Mouse (Mus musculus) embryonic facial prominence, embryonic 10.5 days (tissue): ENCODE measurements around the gene Gm20716. TPM values are rescaled to one million over a fixed set of nuclear protein-coding genes. Genes with fewer than 3 reads are reported as not detected.

ENCODE experiments used
- DNase-seq: peaks from one replicate; pipeline ENCODE4 v3.0.0-alpha.2; 2017; ENCODE audit warnings: low spot score
- H3K27ac ChIP-seq: fragments of 300-500 bp; sonication (generic); replicated peaks from 2 replicates; pipeline ENCODE4 v1.5.1; 2016; ENCODE audit warnings: mild to moderate bottlenecking
- H3K27me3 ChIP-seq: fragments of 300-500 bp; sonication (generic); replicated peaks from 2 replicates; pipeline ENCODE4 v1.6.1; 2016; ENCODE audit warnings: low read depth, mild to moderate bottlenecking; ENCODE audit not compliant: poor library complexity, severe bottlenecking
- H3K36me3 ChIP-seq: fragments of 300-500 bp; sonication (generic); replicated peaks from 2 replicates; pipeline ENCODE4 v1.6.1; 2016; ENCODE audit warnings: mild to moderate bottlenecking, moderate library complexity
- H3K4me1 ChIP-seq: fragments of 300-500 bp; sonication (generic); 2 replicates; pipeline ENCODE4 v1.6.1; 2016
- H3K4me3 ChIP-seq: fragments of 300-500 bp; sonication (generic); 2 replicates; pipeline ENCODE4 v1.5.1; 2016; ENCODE audit warnings: mild to moderate bottlenecking, moderate library complexity
- H3K9me3 ChIP-seq: fragments of 300-500 bp; sonication (generic); 2 replicates; pipeline ENCODE4 v1.6.1; 2016; ENCODE audit warnings: mild to moderate bottlenecking
- WGBS: fragments of 180-500 bp; shearing (Covaris S2); methylation state at CpG from one replicate; pipeline ENCODE4 v1.1.7; 2016; 5-methylcytosine and 5-hydroxymethylcytosine counted together
- polyA plus RNA-seq: library from polyadenylated mRNA; unstranded; fragments of >200 nt; fragmentation: Nextera tagmentation; extraction: Ambion mirVana; gene quantifications from 2 replicates; pipeline ENCODE4 v1.2.1, GENCODE M21; 2016

Gene Gm20716
- polyA plus RNA-seq, 1 experiment from 2014 or later, result 20.7 TPM

GRCm38 (mm10) chr2:168207883-168208282 lies 22.3 kb downstream of the Gm20716 start:
- H3K36me3 ChIP-seq, result peaks cover 76% of the 10 kb centered on the region
- peak overlapping the region; percentile 99; the same call in 1 of the 2 replicates for H3K4me3 ChIP-seq
- WGBS, result 89% methylated on average over 3 of the region's 3 CpGs
- peak overlapping the region; percentile 100 for H3K27ac ChIP-seq
- no peaks in the 10 kb centered on the region for H3K27me3 ChIP-seq
- peaks cover 23% of the 10 kb centered on the region for H3K4me1 ChIP-seq
- no peak for DNase-seq
- no peaks in the 10 kb centered on the region for H3K9me3 ChIP-seq

GRCm38 (mm10) chr2:168206725-168207644 lies 23.2 kb downstream of the Gm20716 start, which contains the start of gene Adnp:
Gene Adnp, minus strand, starts transcription at chr2:168207112.
- H3K4me3 ChIP-seq, result peak within 1 kb of the TSS; percentile 99
- H3K9me3 ChIP-seq, result no peaks in the 10 kb centered on the region
- peaks cover 76% of the 10 kb centered on the region for H3K36me3 ChIP-seq
- peak; percentile 98 for DNase-seq
- 2% methylated on average over 62 of the region's 89 CpGs for WGBS
- peaks cover 23% of the 10 kb centered on the region for H3K4me1 ChIP-seq
- no peaks in the 10 kb centered on the region for H3K27me3 ChIP-seq
- peak within 1 kb of the TSS; percentile 100 for H3K27ac ChIP-seq

- peak; percentile 70 for DNase-seq
- no peaks in the 10 kb centered on the region for H3K27me3 ChIP-seq
- H3K27ac ChIP-seq, result peak overlapping the region; percentile 100
- peak overlapping the region; percentile 99 for H3K4me3 ChIP-seq
- H3K9me3 ChIP-seq, result no peaks in the 10 kb centered on the region
- under 1% methylated on average over 49 of the region's 49 CpGs for WGBS
- H3K36me3 ChIP-seq, result peaks cover 75% of the 10 kb centered on the region
- H3K4me1 ChIP-seq, result peaks cover 27% of the 10 kb centered on the region
These were observed 24.2 kb downstream of the Gm20716 start for GRCm38 (mm10) chr2:168205681-168206631.

GRCm38 (mm10) chr2:168205265-168205664 lies 24.9 kb downstream of the Gm20716 start:
- Histone ChIP-seq H3K27ac (peak overlapping the region; percentile 100), H3K4me1 (peaks cover 32% of the 10 kb centered on the region), H3K27me3 (no peaks in the 10 kb centered on the region), H3K36me3 (peaks cover 75% of the 10 kb centered on the region), H3K4me3 (peak overlapping the region; percentile 99), H3K9me3 (no peaks in the 10 kb centered on the region)
- WGBS, result 8% methylated on average over 6 of the region's 6 CpGs
- peak; percentile 92 for DNase-seq

GRCm38 (mm10) chr2:168204476-168204999 lies 25.6 kb downstream of the Gm20716 start:
- peaks cover 70% of the 10 kb centered on the region for H3K36me3 ChIP-seq
- 91% methylated on average over 8 of the region's 8 CpGs for WGBS
- no peak for DNase-seq
- peaks cover 37% of the 10 kb centered on the region for H3K4me1 ChIP-seq
- no peaks in the 10 kb centered on the region for H3K27me3 ChIP-seq
- H3K9me3 ChIP-seq, result no peaks in the 10 kb centered on the region
- H3K27ac ChIP-seq, result no peak overlapping the region
- peak overlapping the region; percentile 99 for H3K4me3 ChIP-seq

- no peak overlapping the region for H3K4me3 ChIP-seq
- 95% methylated on average over 4 of the region's 5 CpGs for WGBS
- no peak overlapping the region for H3K27ac ChIP-seq
- H3K36me3 ChIP-seq, result peaks cover 90% of the 10 kb centered on the region
- no peak for DNase-seq
- peaks cover 44% of the 10 kb centered on the region for H3K4me1 ChIP-seq
- H3K27me3 ChIP-seq, result no peaks in the 10 kb centered on the region
- no peaks in the 10 kb centered on the region for H3K9me3 ChIP-seq
These were observed 30.0 kb downstream of the Gm20716 start for GRCm38 (mm10) chr2:168200014-168200691.

- Histone ChIP-seq H3K27ac (no peak overlapping the region), H3K4me3 (no peak overlapping the region), H3K27me3 (no peaks in the 10 kb centered on the region), H3K4me1 (peaks cover 37% of the 10 kb centered on the region), H3K36me3 (peaks cover 90% of the 10 kb centered on the region), H3K9me3 (no peaks in the 10 kb centered on the region)
- WGBS, result 94% methylated on average over 4 of the region's 4 CpGs
- DNase-seq, result no peak
These were observed 30.7 kb downstream of the Gm20716 start for GRCm38 (mm10) chr2:168199476-168199875.

- Histone ChIP-seq H3K27me3 (no peaks in the 10 kb centered on the region), H3K4me1 (peaks cover 32% of the 10 kb centered on the region), H3K4me3 (no peak overlapping the region), H3K36me3 (peaks cover 90% of the 10 kb centered on the region), H3K27ac (no peak overlapping the region), H3K9me3 (no peaks in the 10 kb centered on the region)
- no peak for DNase-seq
- WGBS, result 92% methylated on average over 1 of the region's 1 CpGs
These were observed 31.7 kb downstream of the Gm20716 start for GRCm38 (mm10) chr2:168198421-168198820.

- no peak for DNase-seq
- Histone ChIP-seq H3K36me3 (peaks cover 91% of the 10 kb centered on the region), H3K4me3 (no peak overlapping the region), H3K4me1 (peaks cover 35% of the 10 kb centered on the region), H3K27ac (no peak overlapping the region), H3K27me3 (no peaks in the 10 kb centered on the region), H3K9me3 (no peaks in the 10 kb centered on the region)
- 64% methylated on average over 2 of the region's 2 CpGs for WGBS
These were observed 34.4 kb downstream of the Gm20716 start for GRCm38 (mm10) chr2:168195721-168196120.

- Histone ChIP-seq H3K27ac (no peak overlapping the region), H3K9me3 (no peaks in the 10 kb centered on the region), H3K4me1 (peaks cover 19% of the 10 kb centered on the region), H3K27me3 (no peaks in the 10 kb centered on the region), H3K4me3 (no peak overlapping the region), H3K36me3 (peaks cover 87% of the 10 kb centered on the region)
- DNase-seq, result no peak
- WGBS, result 78% methylated on average over 2 of the region's 2 CpGs
These were observed 36.5 kb downstream of the Gm20716 start for GRCm38 (mm10) chr2:168193685-168194084.

GRCm38 (mm10) chr2:168191856-168192255 lies 38.3 kb downstream of the Gm20716 start:
- WGBS, result 99% methylated on average over 2 of the region's 2 CpGs
- peaks cover 88% of the 10 kb centered on the region for H3K36me3 ChIP-seq
- no peak overlapping the region for H3K4me3 ChIP-seq
- DNase-seq, result no peak
- no peaks in the 10 kb centered on the region for H3K27me3 ChIP-seq
- no peak overlapping the region for H3K27ac ChIP-seq
- H3K4me1 ChIP-seq, result peaks cover 12% of the 10 kb centered on the region
- H3K9me3 ChIP-seq, result no peaks in the 10 kb centered on the region

- Histone ChIP-seq H3K4me1 (no peaks in the 10 kb centered on the region; the same call in 1 of the 2 replicates), H3K27ac (no peak overlapping the region), H3K27me3 (no peaks in the 10 kb centered on the region), H3K4me3 (no peak overlapping the region), H3K36me3 (peaks cover 47% of the 10 kb centered on the region), H3K9me3 (no peaks in the 10 kb centered on the region)
- WGBS, result 44% methylated on average over 7 of the region's 7 CpGs
- DNase-seq, result no peak
These were observed 54.2 kb downstream of the Gm20716 start for GRCm38 (mm10) chr2:168175946-168176345.
